Mouse (Mus musculus): Measurements from ENCODE around the gene Col25a1. TPM values are rescaled to one million over a fixed set of nuclear protein-coding genes. Genes with fewer than 3 reads are reported as not detected.

Col25a1 gene
- polyA plus RNA-seq, 1 experiment: 0.06 TPM

DNA sequence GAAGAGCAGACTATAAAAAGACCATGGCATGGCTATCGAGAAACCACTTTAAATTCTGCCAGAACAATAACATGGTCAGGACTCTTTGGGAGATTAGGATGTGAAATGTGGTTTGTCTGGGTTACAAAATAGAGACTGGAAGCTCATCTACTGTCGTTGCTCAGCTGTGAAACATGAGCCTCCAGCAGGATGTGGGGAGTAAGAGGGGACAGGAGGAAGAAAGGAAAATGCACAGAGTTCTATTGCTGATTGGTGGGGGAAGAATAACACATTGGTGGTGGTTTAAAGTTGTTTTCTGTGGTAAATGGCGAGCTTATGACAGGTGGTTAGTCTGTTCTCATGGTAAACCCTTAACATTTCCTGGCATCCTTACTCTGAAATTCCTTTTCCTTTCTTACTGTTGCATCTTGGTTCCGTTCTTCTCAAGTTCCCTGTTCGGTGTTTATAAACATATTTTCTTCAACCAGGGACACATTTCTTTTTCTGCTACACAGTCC lies 87.0 kb downstream of the Col25a1 start:
- Histone ChIP-seq H3K4me1 (ENCODE audit: control insufficient read depth, insufficient read depth, low read length) (no peaks in the 10 kb centered on the region), H3K4me3 (ENCODE audit: insufficient read depth, low read depth, low read length) (no peak overlapping the region), H3K27ac (ENCODE audit: insufficient read depth, low read depth, low read length) (no peak overlapping the region), H3K27me3 (replicated peaks; ENCODE audit: control insufficient read depth, insufficient read depth, low read length) (no peaks in the 10 kb centered on the region), H3K36me3 (ENCODE audit: control insufficient read depth, insufficient read depth, low read length) (no peaks in the 10 kb centered on the region)
- DNase-seq: no peak
- WGBS: 68% methylated on average over 5 of the region's 5 CpGs
- TF ChIP-seq CTCF (conservative IDR thresholded peaks at IDR 0.05; ENCODE audit: insufficient read depth, insufficient read length, low read depth, low read length) (no peak), POLR2A (IDR thresholded peaks at IDR 0.05; ENCODE audit: low read depth, low read length) (no peak)

DNA sequence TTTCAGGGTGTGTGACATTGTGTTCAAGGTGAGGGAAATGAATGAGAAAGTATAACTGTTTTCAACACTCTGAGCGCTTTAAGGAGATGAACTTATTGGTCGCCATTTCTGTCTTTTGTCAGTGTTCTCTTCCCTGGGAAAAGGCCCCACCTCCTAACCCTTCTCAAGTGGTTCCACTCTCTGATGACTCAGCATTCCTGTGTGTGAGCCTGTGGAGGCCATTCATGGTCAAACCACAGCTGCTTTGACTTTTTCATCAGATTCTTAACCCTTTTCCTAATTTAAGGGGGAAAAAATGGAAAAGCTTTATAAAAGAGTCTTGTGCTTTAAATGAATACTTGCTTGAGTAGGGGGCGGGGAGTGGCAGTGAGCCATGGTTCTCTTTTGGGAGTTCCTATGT lies 89.5 kb downstream of the Col25a1 start:
- no peak overlapping the region for H3K4me3 ChIP-seq (ENCODE audit: insufficient read depth, low read depth, low read length)
- H3K27me3 ChIP-seq (replicated peaks; ENCODE audit: control insufficient read depth, insufficient read depth, low read length): no peaks in the 10 kb centered on the region; the same call in 1 of the 2 replicates
- WGBS: 97% methylated on average over 3 of the region's 3 CpGs
- H3K4me1 ChIP-seq (ENCODE audit: control insufficient read depth, insufficient read depth, low read length): no peaks in the 10 kb centered on the region
- no peak overlapping the region for H3K27ac ChIP-seq (ENCODE audit: insufficient read depth, low read depth, low read length)
- H3K36me3 ChIP-seq (ENCODE audit: control insufficient read depth, insufficient read depth, low read length): no peaks in the 10 kb centered on the region
- DNase-seq: no peak
- TF ChIP-seq POLR2A (IDR thresholded peaks at IDR 0.05; ENCODE audit: low read depth, low read length) (no peak), CTCF (conservative IDR thresholded peaks at IDR 0.05; ENCODE audit: insufficient read depth, insufficient read length, low read depth, low read length) (no peak)

DNA sequence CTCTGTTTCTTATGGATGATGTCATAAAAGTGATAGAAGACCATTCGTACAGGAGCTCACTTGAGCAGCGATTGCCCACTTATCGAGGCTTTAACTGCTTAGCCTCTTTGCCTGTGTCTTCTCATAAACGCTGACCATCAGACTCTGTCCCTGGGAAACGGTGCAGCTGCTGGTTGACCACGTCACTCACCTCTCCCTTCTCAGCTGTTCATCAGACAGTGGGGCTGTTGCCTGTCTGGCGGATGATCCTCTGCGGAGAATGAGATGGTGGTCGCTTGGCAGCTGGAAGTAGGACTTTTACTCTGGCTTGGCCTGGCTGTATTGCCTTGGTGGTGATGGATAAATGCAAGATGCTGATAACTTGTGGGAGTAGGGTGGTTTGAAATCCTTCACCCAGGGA lies 96.9 kb downstream of the Col25a1 start:
- H3K27me3 ChIP-seq (replicated peaks; ENCODE audit: control insufficient read depth, insufficient read depth, low read length): no peaks in the 10 kb centered on the region; the same call in 1 of the 2 replicates
- no peak for TF ChIP-seq CTCF (conservative IDR thresholded peaks at IDR 0.05; ENCODE audit: insufficient read depth, insufficient read length, low read depth, low read length)
- no peak for TF ChIP-seq POLR2A (IDR thresholded peaks at IDR 0.05; ENCODE audit: low read depth, low read length)
- H3K27ac ChIP-seq (ENCODE audit: insufficient read depth, low read depth, low read length): no peak overlapping the region
- H3K4me3 ChIP-seq (ENCODE audit: insufficient read depth, low read depth, low read length): no peak overlapping the region
- H3K4me1 ChIP-seq (ENCODE audit: control insufficient read depth, insufficient read depth, low read length): no peaks in the 10 kb centered on the region
- no peaks in the 10 kb centered on the region for H3K36me3 ChIP-seq (ENCODE audit: control insufficient read depth, insufficient read depth, low read length)
- WGBS: 90% methylated on average over 9 of the region's 9 CpGs
- no peak for DNase-seq

GRCm38 (mm10) chr3:130232944-130233343 lies 101.6 kb downstream of the Col25a1 start:
- TF ChIP-seq CTCF (conservative IDR thresholded peaks at IDR 0.05; ENCODE audit: insufficient read depth, insufficient read length, low read depth, low read length) (no peak), POLR2A (IDR thresholded peaks at IDR 0.05; ENCODE audit: low read depth, low read length) (no peak)
- DNase-seq: no peak
- no peaks in the 10 kb centered on the region for H3K36me3 ChIP-seq (ENCODE audit: control insufficient read depth, insufficient read depth, low read length)
- H3K27ac ChIP-seq (ENCODE audit: insufficient read depth, low read depth, low read length): no peak overlapping the region
- H3K27me3 ChIP-seq (replicated peaks; ENCODE audit: control insufficient read depth, insufficient read depth, low read length): no peaks in the 10 kb centered on the region
- H3K4me1 ChIP-seq (ENCODE audit: control insufficient read depth, insufficient read depth, low read length): no peaks in the 10 kb centered on the region
- H3K4me3 ChIP-seq (ENCODE audit: insufficient read depth, low read depth, low read length): no peak overlapping the region
- whole genome bisulfite sequencing: 93% methylated on average over 7 of the region's 7 CpGs

DNA sequence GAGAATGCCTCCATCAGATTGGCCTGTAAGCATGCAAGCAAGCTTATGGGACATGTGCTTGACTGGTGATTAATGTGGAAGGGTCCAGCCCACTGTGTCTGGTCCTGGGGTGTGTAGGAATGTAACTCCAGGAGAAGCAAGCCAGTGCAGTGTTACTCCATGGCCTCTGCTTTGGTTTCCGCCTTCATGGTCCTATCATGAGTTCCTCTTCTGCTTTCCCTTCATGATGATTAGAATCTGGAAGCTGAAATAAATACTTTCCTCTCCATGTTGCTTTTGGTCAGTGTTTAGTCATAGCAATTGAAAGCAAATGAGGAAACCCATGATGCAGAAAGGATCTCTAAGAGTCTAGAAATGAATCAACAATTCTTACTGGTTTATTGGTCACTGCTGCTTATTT lies 103.9 kb downstream of the Col25a1 start:
- WGBS: 96% methylated on average over 1 of the region's 1 CpGs
- TF ChIP-seq CTCF (conservative IDR thresholded peaks at IDR 0.05; ENCODE audit: insufficient read depth, insufficient read length, low read depth, low read length) (no peak), POLR2A (IDR thresholded peaks at IDR 0.05; ENCODE audit: low read depth, low read length) (no peak)
- no peak overlapping the region for H3K4me3 ChIP-seq (ENCODE audit: insufficient read depth, low read depth, low read length)
- DNase-seq: no peak
- no peak overlapping the region for H3K27ac ChIP-seq (ENCODE audit: insufficient read depth, low read depth, low read length)
- H3K27me3 ChIP-seq (replicated peaks; ENCODE audit: control insufficient read depth, insufficient read depth, low read length): no peaks in the 10 kb centered on the region
- no peaks in the 10 kb centered on the region for H3K36me3 ChIP-seq (ENCODE audit: control insufficient read depth, insufficient read depth, low read length)
- no peaks in the 10 kb centered on the region for H3K4me1 ChIP-seq (ENCODE audit: control insufficient read depth, insufficient read depth, low read length)

DNA sequence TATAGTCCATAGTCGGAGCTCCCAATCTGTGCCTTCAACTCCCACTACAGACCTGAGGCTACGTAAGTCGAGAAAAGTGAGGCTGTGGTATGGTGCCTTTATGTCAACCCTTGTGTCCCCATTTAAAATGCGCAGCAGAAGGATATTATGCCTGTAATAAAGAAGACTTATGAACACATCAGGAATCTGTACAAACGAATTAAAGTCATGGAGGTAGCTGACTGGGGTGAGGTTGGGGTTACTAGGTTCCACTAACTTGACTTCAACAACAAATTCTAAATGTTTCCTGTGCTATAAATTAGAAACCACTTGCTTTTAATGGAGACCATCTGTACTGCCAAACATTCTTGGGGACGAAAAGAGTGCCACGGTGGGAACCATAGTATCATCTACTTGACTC lies 104.8 kb downstream of the Col25a1 start:
- Histone ChIP-seq H3K4me3 (ENCODE audit: insufficient read depth, low read depth, low read length) (no peak overlapping the region), H3K27ac (ENCODE audit: insufficient read depth, low read depth, low read length) (no peak overlapping the region), H3K4me1 (ENCODE audit: control insufficient read depth, insufficient read depth, low read length) (no peaks in the 10 kb centered on the region), H3K36me3 (ENCODE audit: control insufficient read depth, insufficient read depth, low read length) (no peaks in the 10 kb centered on the region), H3K27me3 (replicated peaks; ENCODE audit: control insufficient read depth, insufficient read depth, low read length) (no peaks in the 10 kb centered on the region)
- DNase-seq: no peak
- TF ChIP-seq POLR2A (IDR thresholded peaks at IDR 0.05; ENCODE audit: low read depth, low read length): no peak
- no peak for TF ChIP-seq CTCF (conservative IDR thresholded peaks at IDR 0.05; ENCODE audit: insufficient read depth, insufficient read length, low read depth, low read length)
- WGBS: 52% methylated on average over 7 of the region's 7 CpGs

DNA sequence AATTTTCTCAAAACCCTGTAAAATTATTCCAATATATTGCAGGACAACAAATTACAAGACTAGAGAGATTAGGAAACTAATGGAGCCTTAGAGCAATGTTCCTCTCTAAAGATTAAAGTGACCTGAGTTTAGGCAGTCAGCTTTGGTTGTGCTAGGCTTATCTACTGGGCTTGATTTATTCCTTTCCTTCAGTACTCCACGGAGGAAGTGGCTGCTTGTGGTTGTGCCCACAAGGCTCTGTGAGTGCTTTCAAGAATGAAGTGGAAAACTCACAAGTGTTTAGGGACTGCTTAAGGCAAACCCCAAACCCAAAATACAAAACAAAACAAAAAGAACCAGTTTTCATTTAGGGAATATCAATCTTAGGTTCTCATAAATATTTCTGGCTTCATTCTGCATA lies 106.6 kb downstream of the Col25a1 start:
- Histone ChIP-seq H3K4me1 (ENCODE audit: control insufficient read depth, insufficient read depth, low read length) (no peaks in the 10 kb centered on the region), H3K36me3 (ENCODE audit: control insufficient read depth, insufficient read depth, low read length) (no peaks in the 10 kb centered on the region), H3K27me3 (replicated peaks; ENCODE audit: control insufficient read depth, insufficient read depth, low read length) (no peaks in the 10 kb centered on the region), H3K27ac (ENCODE audit: insufficient read depth, low read depth, low read length) (no peak overlapping the region), H3K4me3 (ENCODE audit: insufficient read depth, low read depth, low read length) (no peak overlapping the region)
- DNase-seq: no peak
- WGBS: 19% methylated on average over 1 of the region's 1 CpGs
- TF ChIP-seq CTCF (conservative IDR thresholded peaks at IDR 0.05; ENCODE audit: insufficient read depth, insufficient read length, low read depth, low read length) (no peak), POLR2A (IDR thresholded peaks at IDR 0.05; ENCODE audit: low read depth, low read length) (no peak)
